Mouse (Mus musculus) E14TG2a.4 (cell line): ENCODE results near the gene Oprm1.
A peak's percentile ranks its signal among the peaks of the same experiment; 100 is the strongest.

Source experiments
- H3K27me3 ChIP-seq: 2 replicates; pipeline ENCODE4 v1.6.1; 2014; ENCODE audit warnings: low read length, control low read depth; ENCODE audit not compliant: insufficient read depth
- H3K36me3 ChIP-seq: 2 replicates; pipeline ENCODE4 v1.6.1; 2014; ENCODE audit warnings: low read length, control low read depth; ENCODE audit not compliant: insufficient read depth
- H3K4me1 ChIP-seq: replicated peaks from 2 replicates; pipeline ENCODE4 v1.6.1; 2014; ENCODE audit warnings: low read depth, low read length, control low read depth
- H3K4me3 ChIP-seq: replicated peaks from 2 replicates; pipeline ENCODE4 v1.5.1; 2014; ENCODE audit warnings: mild to moderate bottlenecking, low read length
- H3K9me3 ChIP-seq: 2 replicates; pipeline ENCODE4 v1.6.1; 2014; ENCODE audit warnings: low read length, control low read depth
- CTCF ChIP-seq: conservative IDR thresholded peaks from 2 replicates; pipeline ENCODE4 v1.5.1; 2014; ENCODE audit warnings: low read length
- NANOG ChIP-seq: IDR thresholded peaks from 2 replicates; pipeline ENCODE4 v1.6.1; 2014; ENCODE audit warnings: borderline replicate concordance, low read length, mixed read lengths
- POU5F1 ChIP-seq: IDR thresholded peaks from 2 replicates; pipeline ENCODE4 v1.6.1; 2014; ENCODE audit warnings: low read length, borderline replicate concordance

Gene Oprm1

DNA sequence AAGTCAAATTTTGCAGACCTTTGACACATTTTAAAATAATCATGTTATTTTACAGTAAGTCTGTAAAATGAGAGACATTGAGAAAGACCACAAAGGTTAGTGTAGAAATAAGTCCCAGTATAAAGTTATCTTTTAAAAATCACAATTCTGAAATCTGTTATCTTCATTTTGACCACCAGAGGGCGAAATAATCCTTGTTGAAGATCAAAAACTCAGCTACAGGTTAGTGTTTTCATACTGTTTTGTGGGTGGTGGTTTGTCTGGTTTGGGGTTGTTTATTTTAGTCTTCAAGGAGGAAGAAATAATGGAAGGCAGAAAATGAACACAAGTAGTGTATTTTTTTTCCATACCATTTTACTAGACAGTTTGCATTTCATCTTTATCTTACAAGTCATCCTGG lies 127.2 kb downstream of the Oprm1 start:
- peaks cover 22% of the 10 kb centered on the region for H3K9me3 ChIP-seq
- H3K4me1 ChIP-seq: no peaks in the 10 kb centered on the region
- no peak overlapping the region for H3K4me3 ChIP-seq
- H3K36me3 ChIP-seq: no peaks in the 10 kb centered on the region
- no peaks in the 10 kb centered on the region for H3K27me3 ChIP-seq
- TF ChIP-seq POU5F1 (no peak), CTCF (peak; percentile 48)

DNA sequence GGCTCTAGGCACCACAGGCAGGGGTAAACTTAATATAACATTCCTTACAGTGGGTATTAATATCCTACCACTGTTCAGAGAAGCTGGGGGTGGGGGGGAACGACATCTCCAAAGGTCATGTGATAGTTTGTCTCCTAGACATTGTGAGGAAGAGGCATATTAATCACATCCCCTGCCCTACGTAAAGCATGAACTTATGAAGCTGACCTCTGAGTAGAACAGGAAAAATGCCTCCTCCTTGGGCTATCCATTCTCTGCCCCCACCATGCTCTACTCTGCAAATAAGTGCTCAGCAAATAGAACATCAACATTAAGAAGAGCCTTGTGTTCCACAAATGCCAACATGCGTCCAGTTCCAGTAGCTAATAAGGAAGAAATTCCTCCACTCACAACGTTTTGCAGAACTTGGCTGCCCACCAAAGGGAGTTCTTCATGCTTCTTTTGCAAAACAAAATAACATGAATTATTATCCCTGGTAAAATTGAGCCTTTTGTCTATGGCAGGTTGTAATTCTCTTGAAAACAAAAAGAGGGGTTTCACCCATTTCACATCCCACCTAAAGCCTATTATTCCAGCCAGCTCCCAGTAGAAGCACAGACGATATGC lies 131.4 kb downstream of the Oprm1 start:
- Histone ChIP-seq H3K27me3 (no peaks in the 10 kb centered on the region), H3K4me1 (no peaks in the 10 kb centered on the region), H3K4me3 (no peak overlapping the region), H3K36me3 (no peaks in the 10 kb centered on the region), H3K9me3 (no peaks in the 10 kb centered on the region)
- TF ChIP-seq NANOG: no peak
- TF ChIP-seq POU5F1: no peak

DNA sequence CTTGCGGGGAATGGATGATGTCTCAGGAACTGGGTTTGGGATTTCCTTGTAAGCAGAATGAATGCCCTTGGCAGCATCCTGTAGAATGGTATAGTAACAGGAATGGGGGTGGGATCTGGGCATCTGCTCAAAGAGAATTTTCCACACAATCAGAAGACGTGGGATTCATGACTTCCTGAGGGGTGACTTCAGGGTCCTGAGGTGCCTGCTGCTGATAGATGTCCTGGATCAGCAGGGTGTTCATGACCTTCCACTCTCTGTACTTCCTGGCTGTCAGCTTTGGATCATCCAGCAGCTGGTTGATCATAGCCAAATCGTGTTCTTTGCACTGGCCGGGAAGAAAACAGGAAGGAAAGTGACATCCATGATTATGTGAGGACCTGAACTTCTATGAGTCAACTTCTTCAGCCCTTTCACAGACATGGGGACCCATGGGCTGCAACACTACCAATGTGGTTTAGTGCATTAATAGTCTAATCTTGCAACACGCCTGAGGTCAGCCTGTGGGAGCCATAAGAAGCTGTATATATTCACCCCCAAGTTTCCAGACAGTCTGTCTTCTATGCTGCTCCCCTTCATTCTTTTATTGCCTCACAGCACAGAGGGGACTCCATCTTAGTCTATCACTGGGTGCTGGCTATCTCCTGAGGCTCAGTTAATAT lies 132.2 kb downstream of the Oprm1 start:
- Histone ChIP-seq H3K4me1 (no peaks in the 10 kb centered on the region), H3K9me3 (no peaks in the 10 kb centered on the region), H3K4me3 (no peak overlapping the region), H3K27me3 (no peaks in the 10 kb centered on the region), H3K36me3 (no peaks in the 10 kb centered on the region)
- TF ChIP-seq POU5F1: no peak
- TF ChIP-seq NANOG: no peak
- TF ChIP-seq CTCF: no peak

DNA sequence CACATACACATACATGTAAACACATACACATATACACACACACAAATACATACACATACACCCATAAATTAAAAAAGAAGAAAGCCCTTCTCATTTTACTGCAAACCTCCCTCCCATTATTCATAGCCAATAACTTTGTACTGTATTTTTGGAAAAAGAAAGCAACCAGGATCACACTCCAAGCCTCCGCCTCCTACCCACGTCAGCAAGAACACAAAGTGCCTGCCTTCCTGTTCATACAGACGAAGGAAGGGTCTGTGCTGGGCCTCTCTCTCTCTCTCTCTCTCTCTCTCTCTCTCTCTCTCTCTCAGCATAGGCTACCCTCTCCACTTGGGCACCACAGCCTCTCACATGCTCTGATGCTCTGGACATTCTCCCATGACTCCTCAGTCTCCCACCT lies 137.5 kb downstream of the Oprm1 start:
- Histone ChIP-seq H3K9me3 (no peaks in the 10 kb centered on the region), H3K27me3 (no peaks in the 10 kb centered on the region), H3K4me3 (no peak overlapping the region), H3K36me3 (no peaks in the 10 kb centered on the region), H3K4me1 (no peaks in the 10 kb centered on the region)
- TF ChIP-seq CTCF: no peak

DNA sequence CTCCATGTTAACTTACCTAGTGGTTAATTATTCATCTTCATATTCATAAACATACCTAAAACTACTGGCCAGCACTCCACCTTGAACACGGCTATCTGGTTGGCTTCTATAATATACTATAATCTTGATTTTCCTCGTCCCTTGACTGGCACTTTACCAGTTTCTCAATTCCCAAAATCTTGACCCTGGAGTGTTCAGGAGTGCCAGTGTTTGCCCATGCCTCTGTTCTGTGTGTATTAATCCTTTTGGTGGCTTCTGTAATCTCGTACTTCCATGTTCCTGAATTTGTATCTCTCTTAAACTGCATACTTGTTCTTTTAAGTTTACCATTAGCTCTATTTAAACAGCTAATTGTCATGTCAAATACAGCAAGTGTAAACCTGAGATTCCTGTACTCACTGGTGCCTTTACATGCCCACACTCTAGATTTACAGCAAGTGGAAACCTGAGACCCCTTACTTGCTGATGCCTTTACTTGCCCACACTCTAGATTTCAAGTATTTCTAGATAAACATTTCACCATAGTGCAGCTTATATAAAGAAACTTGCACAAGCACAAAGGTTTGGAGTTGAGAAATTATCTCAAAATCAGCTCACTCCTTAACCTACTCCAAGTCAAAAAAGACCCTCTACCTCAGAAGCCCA lies 138.5 kb downstream of the Oprm1 start:
- no peaks in the 10 kb centered on the region for H3K4me1 ChIP-seq
- H3K9me3 ChIP-seq: no peaks in the 10 kb centered on the region
- H3K27me3 ChIP-seq: no peaks in the 10 kb centered on the region
- no peak overlapping the region for H3K4me3 ChIP-seq
- H3K36me3 ChIP-seq: no peaks in the 10 kb centered on the region
- no peak for TF ChIP-seq NANOG
- TF ChIP-seq POU5F1: no peak
- TF ChIP-seq CTCF: no peak

DNA sequence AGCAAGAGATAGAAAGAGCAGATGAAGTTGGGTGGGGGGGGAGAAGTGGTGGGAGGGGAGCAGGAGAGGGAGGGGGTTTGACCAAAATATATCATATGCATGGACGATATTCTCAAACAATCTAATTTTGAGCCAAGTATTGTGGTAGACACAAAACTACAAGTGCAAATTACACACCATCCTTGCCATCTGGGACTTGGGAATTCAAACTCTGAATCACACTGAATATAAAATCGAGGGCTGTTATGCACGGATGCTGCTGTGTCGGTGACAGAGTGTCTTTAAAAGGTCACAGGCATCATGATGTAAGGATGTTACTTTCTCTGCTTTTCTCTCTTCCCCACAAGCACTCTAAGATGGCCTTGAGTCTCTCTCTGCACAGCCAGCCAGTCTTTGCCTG lies 141.8 kb downstream of the Oprm1 start:
- no peak for TF ChIP-seq NANOG
- TF ChIP-seq CTCF: no peak
- TF ChIP-seq POU5F1: no peak
- H3K4me3 ChIP-seq: no peak overlapping the region
- H3K36me3 ChIP-seq: no peaks in the 10 kb centered on the region
- no peaks in the 10 kb centered on the region for H3K27me3 ChIP-seq
- no peaks in the 10 kb centered on the region for H3K9me3 ChIP-seq
- no peaks in the 10 kb centered on the region for H3K4me1 ChIP-seq

DNA sequence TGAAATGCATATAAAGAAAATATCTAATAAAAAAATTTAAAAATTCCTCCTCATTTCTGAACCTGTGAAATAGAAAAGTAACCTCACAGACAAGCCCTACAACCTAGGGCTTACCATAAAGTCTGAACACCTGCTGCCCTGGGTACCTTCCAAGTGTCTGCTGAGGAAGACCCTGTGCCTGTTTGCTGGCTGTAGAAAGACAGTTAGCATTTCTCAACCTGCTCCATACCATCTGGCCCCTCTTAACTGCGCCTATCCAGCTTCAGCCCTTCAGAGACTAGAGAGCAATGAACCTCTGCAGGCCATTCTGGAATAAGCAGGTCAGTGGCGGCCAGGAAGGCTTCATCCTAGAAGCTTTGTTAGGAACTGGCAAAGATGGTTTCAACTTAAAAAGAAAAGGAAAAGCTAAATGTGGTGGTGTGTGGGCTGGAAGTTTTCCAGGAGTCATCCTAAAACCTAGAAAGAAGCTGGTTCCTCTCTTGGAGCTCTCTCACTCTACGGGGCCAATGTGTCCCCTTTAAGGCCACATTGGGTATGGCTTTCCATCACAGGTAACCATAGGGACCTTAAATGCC lies 143.6 kb downstream of the Oprm1 start:
- no peaks in the 10 kb centered on the region for H3K4me1 ChIP-seq
- H3K9me3 ChIP-seq: no peaks in the 10 kb centered on the region
- no peaks in the 10 kb centered on the region for H3K27me3 ChIP-seq
- no peaks in the 10 kb centered on the region for H3K36me3 ChIP-seq
- TF ChIP-seq POU5F1: no peak
- TF ChIP-seq NANOG: no peak
- no peak for TF ChIP-seq CTCF
- no peak overlapping the region for H3K4me3 ChIP-seq

DNA sequence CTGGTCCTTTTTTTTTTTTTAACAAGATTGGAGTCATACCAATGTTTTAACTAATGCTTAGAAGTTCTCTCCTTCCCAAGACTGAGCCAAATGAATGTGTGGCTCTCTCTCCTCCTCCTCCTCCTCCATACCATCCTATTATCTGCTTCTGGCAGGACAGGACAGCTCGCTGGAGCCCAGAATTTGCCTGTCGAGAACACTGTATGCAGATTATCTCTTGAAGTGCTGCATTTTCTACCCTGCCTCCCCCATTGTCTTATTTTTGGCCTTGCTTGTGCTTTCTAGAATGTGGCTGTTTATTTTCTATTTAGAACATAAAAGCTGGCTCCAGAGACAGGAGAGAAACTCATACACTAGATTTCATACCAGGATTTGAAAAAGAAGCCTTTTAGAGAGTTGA lies 151.5 kb downstream of the Oprm1 start:
- H3K4me1 ChIP-seq: no peaks in the 10 kb centered on the region
- no peaks in the 10 kb centered on the region for H3K9me3 ChIP-seq
- H3K4me3 ChIP-seq: no peak overlapping the region
- TF ChIP-seq NANOG: no peak
- TF ChIP-seq CTCF: no peak
- no peak for TF ChIP-seq POU5F1
- H3K36me3 ChIP-seq: no peaks in the 10 kb centered on the region
- H3K27me3 ChIP-seq: no peaks in the 10 kb centered on the region
